Mouse (Mus musculus) right cerebral cortex, postnatal 14 days (tissue): ENCODE results near the gene Wdr27.

Source experiments
- DNase-seq: peaks from one replicate; pipeline ENCODE4 v3.0.0; 2022

Gene Wdr27

DNA sequence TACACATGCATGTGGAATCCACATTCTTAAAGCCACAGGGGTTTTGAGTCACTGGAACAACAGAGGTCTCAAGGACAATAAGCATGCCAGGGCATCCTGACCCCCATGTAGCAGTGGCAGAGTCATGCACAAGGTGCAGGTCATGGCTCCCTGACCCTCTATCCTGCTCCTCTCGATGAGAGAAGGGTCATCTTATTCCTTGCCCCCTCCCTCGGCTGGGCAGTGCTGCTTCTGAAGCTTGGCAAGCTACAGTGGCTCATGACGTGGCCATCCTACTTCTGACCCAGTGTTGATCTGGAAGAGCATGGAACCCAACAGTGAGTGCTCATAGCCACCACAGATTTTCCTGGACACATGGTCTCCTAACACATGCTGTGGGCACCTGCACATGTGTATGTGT, 126.9 kb downstream of the Wdr27 start:
- no peak for DNase-seq

GRCm38 (mm10) chr17:14815304-14815703, 127.7 kb downstream of the Wdr27 start:
- DNase-seq, result no peak

- DNase-seq, result no peak
These were observed 130.3 kb downstream of the Wdr27 start for GRCm38 (mm10) chr17:14812631-14813030.

DNA sequence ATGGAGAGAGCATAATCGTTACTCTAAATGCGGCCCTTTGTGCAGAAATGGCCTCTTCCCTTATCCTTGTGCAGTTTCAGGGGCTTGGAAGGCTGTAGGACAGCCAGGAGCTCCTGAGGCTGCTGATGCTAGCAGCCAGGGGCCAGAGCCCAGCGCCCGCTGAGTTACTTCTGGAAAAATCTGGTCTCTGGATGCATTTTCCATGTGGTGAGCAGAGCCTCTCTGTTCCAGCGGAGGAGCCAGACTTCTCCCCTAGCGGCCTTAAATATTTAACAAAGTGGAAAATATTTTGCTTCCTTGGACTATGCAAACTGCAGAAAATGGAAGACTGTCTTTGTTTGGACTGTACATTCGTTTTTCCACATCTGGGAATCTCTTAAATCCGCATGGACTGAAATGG, 130.9 kb downstream of the Wdr27 start:
- DNase-seq, result no peak

GRCm38 (mm10) chr17:14806808-14807207, 136.2 kb downstream of the Wdr27 start:
- no peak for DNase-seq

- no peak for DNase-seq
These were observed 143.7 kb downstream of the Wdr27 start for GRCm38 (mm10) chr17:14799243-14799642.

DNA sequence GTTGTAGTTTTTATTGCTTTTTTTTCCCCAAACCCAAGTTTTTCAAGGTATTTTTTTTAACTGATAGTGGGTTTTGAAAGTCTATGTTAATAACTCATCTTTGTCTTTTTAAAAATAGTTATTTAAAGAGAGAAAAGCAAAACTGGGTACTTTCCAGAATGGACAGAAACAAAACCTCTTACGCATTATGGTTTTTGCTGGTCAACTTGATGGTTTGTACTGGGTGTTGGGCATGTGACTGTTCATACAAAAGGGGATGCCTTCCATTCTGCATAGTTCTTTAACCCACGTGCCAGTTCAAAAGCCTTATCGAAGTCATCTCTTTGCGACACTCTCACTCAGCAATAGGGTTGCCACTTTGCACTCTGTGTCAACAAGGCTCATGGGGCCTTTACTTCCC, 147.9 kb downstream of the Wdr27 start:
- no peak for DNase-seq

- no peak for DNase-seq
These were observed 163.6 kb downstream of the Wdr27 start for GRCm38 (mm10) chr17:14779356-14779755.

GRCm38 (mm10) chr17:14771339-14771738, 171.6 kb downstream of the Wdr27 start:
- DNase-seq, result no peak

DNA sequence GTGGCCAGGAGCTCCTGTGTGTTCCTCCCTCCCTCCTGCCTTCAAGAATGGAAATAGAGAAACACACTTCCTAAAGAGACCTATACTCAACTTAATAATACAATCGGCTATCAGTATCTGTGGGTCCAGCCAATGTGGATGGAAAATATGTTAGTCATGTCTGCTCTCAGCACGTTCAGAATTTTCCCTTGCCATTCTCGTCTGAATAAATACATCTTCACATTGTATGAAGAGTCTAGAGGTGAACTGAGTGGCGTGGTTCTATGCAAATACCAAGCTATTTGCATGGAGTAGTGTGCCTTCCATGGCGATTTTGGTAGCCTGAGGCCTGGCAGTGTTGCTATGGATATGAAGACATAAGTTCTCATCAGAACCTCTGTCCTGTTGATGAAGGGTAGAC, 172.6 kb downstream of the Wdr27 start:
- DNase-seq, result no peak
